Mouse (Mus musculus): Measurements from ENCODE around the gene Trank1.
A peak's percentile ranks its signal among the peaks of the same experiment; 100 is the strongest.

The Trank1 gene

GRCm38 (mm10) chr9:111381056-111382025, 69.8 kb downstream of the Trank1 start:
- DNase-seq (ENCODE audit: low read depth, low spot score), result no peak

DNA sequence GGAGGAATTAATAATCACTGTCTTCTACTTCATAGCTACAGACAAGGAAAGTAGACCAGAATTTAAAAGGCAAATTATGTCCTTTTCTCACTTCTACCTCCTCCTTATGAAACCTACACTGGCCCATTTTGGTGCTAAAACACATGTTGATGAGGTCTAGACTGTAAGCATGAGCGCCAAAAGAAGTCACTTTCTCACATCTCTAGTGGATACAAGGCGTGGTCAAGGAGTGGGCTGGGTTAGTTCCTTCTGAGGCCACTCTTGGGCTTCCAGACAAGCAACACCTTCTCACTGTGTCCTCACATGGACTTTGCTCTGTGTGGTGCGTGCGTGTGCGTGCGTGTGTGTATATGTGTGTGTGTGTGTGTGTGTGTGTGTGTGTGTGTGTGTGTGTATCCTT, 70.9 kb downstream of the Trank1 start:
- DNase-seq (ENCODE audit: low read depth, low spot score), result no peak

- DNase-seq (ENCODE audit: low read depth, low spot score), result no peak
These were observed 71.5 kb downstream of the Trank1 start for GRCm38 (mm10) chr9:111383046-111383445.

- DNase-seq (ENCODE audit: low read depth, low spot score), result no peak
These were observed 72.2 kb downstream of the Trank1 start for GRCm38 (mm10) chr9:111383756-111384155.

DNA sequence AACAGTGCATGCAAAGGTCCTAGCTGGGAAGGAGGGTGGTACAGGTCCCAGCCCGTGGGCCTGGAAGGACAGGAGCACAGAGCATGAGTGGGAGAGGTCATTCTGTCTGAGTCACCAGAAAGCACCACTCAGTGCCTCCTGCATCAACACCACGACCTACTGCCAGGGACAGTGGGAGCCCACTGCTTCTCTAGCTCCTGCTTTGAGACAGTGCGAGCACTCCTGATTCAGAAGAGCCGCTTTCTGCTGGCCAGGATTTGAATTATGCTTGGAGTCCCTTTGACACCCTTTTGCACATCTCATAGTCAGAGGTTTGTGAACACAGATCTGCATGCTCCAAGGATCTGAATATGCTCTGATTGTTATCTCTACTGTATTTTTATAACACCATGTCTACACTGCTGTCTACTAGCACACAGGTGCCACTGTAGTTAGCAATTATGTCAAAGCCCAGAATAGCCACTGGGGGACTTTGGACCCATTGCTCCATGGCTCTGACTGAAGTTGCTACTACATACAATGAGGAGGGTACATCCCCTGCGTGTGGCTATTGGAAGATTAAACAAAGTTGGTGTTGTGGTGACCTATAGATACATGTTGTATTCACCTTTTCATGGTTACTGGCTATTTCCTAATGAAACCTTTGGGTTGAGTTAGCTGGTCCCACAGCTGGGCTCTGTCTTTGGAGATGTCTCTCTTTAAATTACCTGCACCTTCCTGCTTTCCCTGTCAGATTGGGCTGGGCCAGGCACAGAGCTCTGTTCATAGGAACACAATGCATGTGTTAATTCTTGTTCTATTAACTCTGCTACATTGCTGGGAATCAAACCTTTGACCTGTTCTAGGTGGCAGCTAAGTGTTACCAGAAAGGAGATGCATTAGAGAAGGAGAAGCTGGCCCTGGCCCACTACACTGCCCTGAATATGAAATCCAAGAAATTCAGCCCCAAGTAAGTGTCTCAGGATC, 74.3 kb downstream of the Trank1 start:
- no peak for DNase-seq (ENCODE audit: low read depth, low spot score)

DNA sequence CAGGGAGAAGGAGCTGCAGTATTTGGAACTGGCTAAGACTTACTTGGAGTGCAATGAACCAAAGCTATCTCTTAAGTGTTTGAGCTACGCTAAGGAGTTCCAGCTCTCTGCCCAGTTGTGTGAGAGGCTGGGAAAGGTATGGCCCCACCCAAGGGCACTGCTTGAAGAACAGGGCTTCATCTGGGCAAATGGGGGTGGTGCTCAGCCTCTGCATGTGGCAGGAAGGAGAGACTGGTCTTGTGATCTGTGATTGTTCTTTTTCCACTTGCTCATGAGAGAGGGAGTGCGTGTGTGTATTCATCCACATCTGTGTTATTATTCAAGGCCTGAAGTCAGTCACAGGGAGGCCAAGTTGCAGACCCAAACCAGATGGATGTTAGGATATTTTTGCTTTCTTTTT, 75.0 kb downstream of the Trank1 start:
- peak; percentile 7 for DNase-seq (ENCODE audit: low read depth, low spot score)

DNA sequence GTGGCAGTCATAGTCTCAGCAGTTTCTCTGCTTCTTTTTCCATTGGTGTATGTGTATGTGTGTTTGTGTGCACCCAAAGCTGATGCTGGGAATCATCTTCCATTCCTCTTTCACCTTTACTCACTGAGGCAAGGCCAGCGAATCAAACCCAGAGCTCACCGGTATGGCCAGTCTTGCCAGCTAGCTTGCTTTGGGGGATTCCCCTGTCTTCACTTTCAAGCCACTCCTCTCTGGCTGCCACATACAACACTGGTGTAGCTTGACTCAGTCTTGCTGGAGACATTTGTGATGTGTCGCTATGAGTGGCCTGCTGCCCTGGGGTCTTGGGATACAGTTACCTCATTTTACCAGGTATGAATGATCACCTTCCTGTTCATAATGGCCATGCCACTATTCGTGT, 76.0 kb downstream of the Trank1 start:
- no peak for DNase-seq (ENCODE audit: low read depth, low spot score)

- DNase-seq (ENCODE audit: low read depth, low spot score), result no peak
These were observed 78.5 kb downstream of the Trank1 start for GRCm38 (mm10) chr9:111390016-111390415.

DNA sequence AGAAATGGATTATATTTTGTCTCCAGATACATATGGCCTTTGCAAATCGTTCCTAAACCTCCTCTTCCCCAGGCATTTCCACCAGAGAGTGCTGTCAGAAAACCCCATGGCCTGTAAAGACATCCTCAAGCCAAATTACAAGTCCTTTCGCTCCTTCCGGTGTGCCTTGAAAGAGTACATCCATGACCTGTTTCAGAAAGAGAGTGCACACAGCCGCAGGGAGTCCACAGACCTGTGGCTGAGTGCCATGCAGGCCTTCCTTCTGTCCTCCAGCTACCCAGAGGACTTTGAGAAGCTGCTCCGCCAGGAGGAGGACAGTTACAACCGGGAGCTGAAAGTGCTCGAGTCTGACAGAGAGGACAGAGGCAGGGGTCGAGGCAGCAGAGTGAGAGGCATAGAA, 79.5 kb downstream of the Trank1 start:
- DNase-seq (ENCODE audit: low read depth, low spot score), result no peak

DNA sequence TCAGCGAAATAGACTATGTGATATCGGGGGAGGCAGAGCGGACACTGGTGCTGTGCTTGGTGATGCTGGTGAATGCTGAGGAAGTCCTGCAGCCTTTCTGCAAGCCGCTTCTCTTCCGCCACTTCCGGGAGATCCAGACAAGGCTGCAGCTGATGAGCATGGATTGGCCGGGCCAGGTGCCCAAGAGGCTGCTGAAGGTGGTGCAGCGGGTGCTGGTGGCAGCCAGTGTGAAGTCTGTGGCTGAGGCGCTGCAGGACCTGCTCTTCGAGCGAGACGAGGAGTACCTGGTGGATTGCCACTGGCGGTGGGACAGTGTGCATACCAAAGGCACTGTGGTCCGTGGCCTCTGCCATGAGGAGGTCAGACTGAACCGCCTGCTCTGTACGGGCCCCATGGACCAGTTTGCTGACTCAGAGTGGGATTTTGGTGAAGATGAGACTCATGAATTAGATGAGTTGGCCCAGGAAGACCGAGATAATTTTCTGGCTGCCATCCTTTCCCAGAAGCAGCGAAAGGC, 80.4 kb downstream of the Trank1 start:
- DNase-seq (ENCODE audit: low read depth, low spot score), result no peak

DNA sequence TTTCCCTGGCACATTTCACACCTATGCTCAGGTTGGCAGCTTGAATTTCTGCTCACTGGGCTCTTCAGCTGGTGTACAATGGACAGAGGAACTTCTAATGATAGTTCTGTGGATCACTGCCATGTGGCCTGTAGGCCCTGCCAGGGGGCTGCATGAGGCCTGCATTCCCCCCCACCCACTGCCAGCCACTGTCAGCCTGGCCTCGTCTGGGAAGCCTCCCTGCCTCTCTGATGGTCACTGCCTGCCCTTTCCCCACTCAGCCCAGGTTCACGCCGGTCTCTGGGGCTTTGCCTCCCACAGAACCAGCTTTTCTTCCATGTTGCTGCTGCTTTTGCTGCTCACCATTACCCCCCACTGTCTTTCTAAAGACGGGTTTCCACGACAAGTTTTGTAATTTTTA, 83.7 kb downstream of the Trank1 start:
- DNase-seq (ENCODE audit: low read depth, low spot score), result no peak

- DNase-seq (ENCODE audit: low read depth, low spot score), result no peak
These were observed 86.5 kb downstream of the Trank1 start for GRCm38 (mm10) chr9:111398059-111398458.

DNA sequence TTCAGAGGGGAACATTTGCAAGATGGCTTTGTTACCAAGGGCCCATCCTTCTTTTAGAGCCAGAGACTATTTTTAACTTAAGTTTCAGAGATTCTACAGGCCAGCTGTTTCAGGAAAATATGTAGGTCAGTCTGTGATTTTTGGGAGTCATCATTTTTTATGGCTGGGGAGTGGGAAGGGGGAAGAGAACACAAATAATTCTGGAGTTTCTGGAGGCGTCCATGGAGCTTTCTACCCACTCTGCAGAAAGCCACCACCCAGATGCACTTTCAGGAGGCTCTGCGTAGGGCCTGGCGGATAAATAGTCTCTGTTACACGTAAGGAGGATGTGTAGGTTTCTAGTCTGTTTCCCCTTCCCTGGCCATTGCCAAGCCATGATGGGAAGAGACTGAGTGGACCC, 88.5 kb downstream of the Trank1 start:
- DNase-seq (ENCODE audit: low read depth, low spot score), result no peak

GRCm38 (mm10) chr9:111403159-111403558, 91.6 kb downstream of the Trank1 start:
- no peak for DNase-seq (ENCODE audit: low read depth, low spot score)

DNA sequence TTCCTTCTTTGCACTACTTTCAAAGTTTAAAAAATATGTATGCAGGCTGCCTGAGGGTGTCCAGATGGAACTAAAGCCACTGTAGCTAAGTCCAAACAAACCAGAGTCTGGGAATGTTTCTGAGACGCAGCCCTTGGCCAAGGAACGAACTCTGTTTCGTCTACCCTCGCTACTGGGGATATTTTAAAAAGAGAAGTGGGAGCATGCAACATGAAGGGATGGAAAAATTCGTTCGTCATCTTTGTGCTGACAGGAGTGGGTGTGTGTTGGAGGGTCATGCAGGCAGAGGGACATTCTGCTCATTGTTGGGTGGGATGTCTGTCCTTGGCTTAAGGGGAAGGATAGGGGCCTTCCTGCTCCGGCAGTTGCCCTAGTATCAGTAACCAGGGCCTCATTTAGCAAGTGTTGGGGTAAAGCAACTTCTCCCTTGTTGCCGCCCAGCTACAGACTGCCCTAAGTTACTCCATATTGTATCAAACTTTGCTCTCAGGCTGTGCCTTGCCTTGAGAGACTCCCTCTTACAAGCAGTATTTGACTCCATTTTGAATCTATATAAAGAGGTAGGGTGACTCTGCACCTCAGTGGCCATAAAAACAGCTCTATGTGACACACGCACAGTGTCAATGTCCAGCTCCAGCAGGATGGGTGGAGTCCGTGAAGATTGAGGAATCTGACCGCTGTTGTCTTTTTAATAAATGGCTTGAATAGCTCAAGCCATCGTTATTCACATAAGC, 93.0 kb downstream of the Trank1 start:
- DNase-seq (ENCODE audit: low read depth, low spot score), result no peak

DNA sequence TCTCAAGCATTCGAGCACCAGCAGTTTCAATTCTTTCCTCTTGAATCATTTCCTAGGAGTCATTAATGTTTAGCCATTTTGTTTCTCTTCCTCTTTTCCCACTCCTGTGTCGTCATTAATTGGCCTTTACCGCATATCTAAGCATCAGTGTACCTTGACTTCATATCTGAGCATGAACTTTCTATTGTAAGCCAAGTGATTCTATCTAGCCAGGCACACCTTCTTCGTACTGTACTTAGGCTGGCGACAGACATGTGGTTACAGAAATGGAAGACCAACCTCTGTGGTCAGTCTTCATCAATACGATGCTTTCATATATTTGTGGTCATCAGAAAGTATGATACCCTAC, 93.5 kb downstream of the Trank1 start:
- no peak for DNase-seq (ENCODE audit: low read depth, low spot score)

DNA sequence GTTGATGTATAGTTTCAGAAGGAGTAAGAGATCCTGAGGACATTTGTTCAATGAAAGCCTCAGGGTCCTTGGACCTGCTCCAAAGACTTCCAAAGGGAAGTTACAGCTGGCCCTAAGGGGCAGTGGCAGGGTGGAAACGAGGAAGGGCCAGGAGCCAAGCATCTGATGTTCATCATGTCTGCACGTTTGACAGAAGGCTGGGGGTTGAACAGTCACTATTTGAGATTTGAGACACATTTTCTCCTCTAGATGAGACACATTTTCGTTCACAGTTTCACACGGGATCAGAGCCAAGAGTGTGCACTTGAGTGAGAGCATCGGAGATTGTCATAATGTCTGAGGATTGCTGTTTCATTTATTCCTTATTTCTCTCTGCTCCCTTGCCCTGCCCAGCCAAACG, 96.5 kb downstream of the Trank1 start:
- no peak for DNase-seq (ENCODE audit: low read depth, low spot score)

- no peak for DNase-seq (ENCODE audit: low read depth, low spot score)
These were observed 96.9 kb downstream of the Trank1 start for GRCm38 (mm10) chr9:111408427-111408826.

GRCm38 (mm10) chr9:111412471-111413160, 101.1 kb downstream of the Trank1 start:
- no peak for DNase-seq (ENCODE audit: low read depth, low spot score)

DNA sequence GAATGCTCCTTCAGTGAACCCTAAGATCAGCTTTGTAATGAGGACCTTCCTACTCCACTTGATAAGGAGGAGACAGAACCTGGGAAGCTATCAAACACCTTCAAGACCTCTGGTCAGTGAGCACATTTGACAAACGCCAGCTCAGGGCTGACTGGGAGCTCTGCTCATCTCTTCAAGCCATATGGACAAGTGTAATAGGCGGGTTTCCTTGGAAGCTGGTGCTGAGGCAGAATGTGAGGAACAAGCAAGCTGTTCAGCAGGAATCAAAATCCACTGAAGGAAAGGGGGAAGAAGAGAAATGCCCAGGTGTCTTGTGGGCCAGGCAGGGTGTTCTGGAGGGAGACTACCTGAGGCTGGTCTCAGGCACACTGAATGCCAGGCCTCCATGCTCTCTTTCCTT, 110.3 kb downstream of the Trank1 start:
- DNase-seq (ENCODE audit: low read depth, low spot score), result no peak

- DNase-seq (ENCODE audit: low read depth, low spot score), result no peak
These were observed 111.0 kb downstream of the Trank1 start for GRCm38 (mm10) chr9:111422567-111422966.
